9 mouse cellular contexts compared by ENCODE assay signal in the genomic region with DNA sequence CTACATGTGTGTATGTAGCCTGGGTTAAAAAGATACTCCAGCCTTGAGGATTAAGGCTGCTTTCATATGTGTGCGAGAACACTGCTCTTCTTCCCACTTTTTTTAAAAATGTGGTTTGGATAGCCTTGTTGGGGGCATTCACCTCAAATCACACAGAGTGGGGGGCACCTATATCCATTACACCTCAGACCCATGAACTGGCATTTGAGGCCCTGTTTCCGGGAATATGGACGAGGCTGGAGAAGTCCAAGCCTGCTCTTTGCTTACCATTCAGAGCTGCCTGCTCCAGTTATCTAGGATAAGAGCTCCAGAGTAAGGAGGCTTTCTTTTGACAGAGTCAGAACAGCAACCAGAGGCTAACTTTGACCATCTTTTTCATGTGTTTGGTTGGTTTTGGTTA.
DNase-seq lines count a peak whose midpoint lies in the region; ATAC-seq and TF ChIP-seq lines count a peak whose summit lies in the region.
"Had no signal": no experiment of that assay in that cellular context is flagged by ENCODE, and none has a peak within 500 bp of the region (broad histone marks: within the 10 kb centered on the region; RNA-seq: fewer than 3 reads in every experiment).

No protein-coding gene starts in this region.

- no peak for DNase-seq in gastrocnemius, adult 2 months
- no peak for DNase-seq in gastrocnemius, postnatal 25 days
- peak; percentile 33 for DNase-seq in lung, embryonic 14.5 days
- DNase-seq in lung, postnatal 14 days = no peak
- no peak for DNase-seq in gastrocnemius, postnatal 4 days (ENCODE audit: low spot score in 2 of 2)
- no peak for DNase-seq in layer of hippocampus, adult 9-11 months
- DNase-seq: adrenal gland, adult 2 months had no signal

- no peak for TF ChIP-seq CTCF in gastrocnemius, adult 2 months (IDR thresholded peaks at IDR 0.05)
- no peak for TF ChIP-seq CTCF in lung, embryonic 14.5 days (IDR thresholded peaks at IDR 0.05; ENCODE audit: low read depth)

- intact Hi-C loops in gastrocnemius, adult 2 months (cut with DNase I) = loop anchor here (5.0 kb wide), 2 partner anchors 34 to 61 kb away; no protein-coding TSS in a partner anchor

- H3K4me1 ChIP-seq in lung, embryonic 14.5 days (ENCODE audit: insufficient read depth) = peaks cover 14% of the 10 kb centered on the region
- peaks cover 61% of the 10 kb centered on the region for H3K4me1 ChIP-seq in hindbrain, embryonic 15.5 days (replicated peaks)
- H3K4me1 ChIP-seq in neural tube, embryonic 14.5 days (ENCODE audit: control insufficient read depth, insufficient read depth, low read length) = peaks cover 53% of the 10 kb centered on the region

- 50% methylated on average over 3 of the region's 3 CpGs for WGBS in lung, embryonic 14.5 days
- WGBS in hindbrain, embryonic 15.5 days = 28% methylated on average over 3 of the region's 3 CpGs
- WGBS in neural tube, embryonic 14.5 days = 37% methylated on average over 3 of the region's 3 CpGs

- H3K9me3 ChIP-seq in lung, embryonic 14.5 days (ENCODE audit: low read depth, low read length) = no peaks in the 10 kb centered on the region
- H3K9me3 ChIP-seq in hindbrain, embryonic 15.5 days = no peaks in the 10 kb centered on the region
- no peaks in the 10 kb centered on the region for H3K9me3 ChIP-seq in neural tube, embryonic 14.5 days (ENCODE audit: control insufficient read depth, low read length)

- no peak for ATAC-seq in lung, embryonic 14.5 days (ENCODE audit: insufficient read depth)
- no peak for ATAC-seq in hindbrain, embryonic 15.5 days (ENCODE audit: low FRiP score, low read depth)
- ATAC-seq in neural tube, embryonic 14.5 days (ENCODE audit: low read depth) = no peak

- H3K27me3 ChIP-seq in lung, embryonic 14.5 days (ENCODE audit: insufficient read depth, low read length) = no peaks in the 10 kb centered on the region
- H3K27me3 ChIP-seq in hindbrain, embryonic 15.5 days = no peaks in the 10 kb centered on the region
- no peaks in the 10 kb centered on the region; the same call in 1 of the 2 replicates for H3K27me3 ChIP-seq in neural tube, embryonic 14.5 days (ENCODE audit: control insufficient read depth, insufficient read depth, low read length)

- H3K9ac ChIP-seq in lung, embryonic 14.5 days = peak overlapping the region; percentile 99
- H3K9ac ChIP-seq in hindbrain, embryonic 15.5 days = peak overlapping the region; percentile 92
- peak overlapping the region; percentile 99 for H3K9ac ChIP-seq in neural tube, embryonic 14.5 days (replicated peaks; ENCODE audit: low read depth, low read length)

- peak overlapping the region; percentile 98 for H3K4me3 ChIP-seq in gastrocnemius, adult 2 months
- peak overlapping the region; percentile 99 for H3K4me3 ChIP-seq in lung, embryonic 14.5 days (ENCODE audit: low read depth, low read length)
- peak overlapping the region; percentile 82 for H3K4me3 ChIP-seq in hindbrain, embryonic 15.5 days
- peak overlapping the region; percentile 98 for H3K4me3 ChIP-seq in neural tube, embryonic 14.5 days (ENCODE audit: low read depth, low read length)

- peaks cover 42% of the 10 kb centered on the region for H3K36me3 ChIP-seq in lung, embryonic 14.5 days (ENCODE audit: insufficient read depth)
- no peaks in the 10 kb centered on the region for H3K36me3 ChIP-seq in hindbrain, embryonic 15.5 days
- H3K36me3 ChIP-seq in neural tube, embryonic 14.5 days (ENCODE audit: control insufficient read depth, insufficient read depth, low read length) = 0 out of 2 replicates have a peak, but pooled peaks cover 5% of the 10 kb centered on the region

- H3K4me2 ChIP-seq in lung, embryonic 14.5 days = peak overlapping the region; percentile 95
- H3K4me2 ChIP-seq in hindbrain, embryonic 15.5 days = peak overlapping the region; percentile 77
- H3K4me2 ChIP-seq in neural tube, embryonic 14.5 days (ENCODE audit: low read depth, low read length) = peak overlapping the region; percentile 87

- peak overlapping the region; percentile 96 for H3K27ac ChIP-seq in gastrocnemius, adult 2 months
- H3K27ac ChIP-seq in lung, embryonic 14.5 days (ENCODE audit: low read depth) = no peak overlapping the region
- H3K27ac ChIP-seq in hindbrain, embryonic 15.5 days (replicated peaks) = peak overlapping the region; percentile 100
- peak overlapping the region; percentile 99 for H3K27ac ChIP-seq in neural tube, embryonic 14.5 days (ENCODE audit: low read depth, low read length)
